Mouse (Mus musculus) cerebellum, postnatal 10 days (tissue): ENCODE data around the gene Rb1.

Experiments
- DNase-seq, 2 experiments: peaks; one replicate each; pipeline ENCODE4 v3.0.0; 2021; ENCODE audit warnings: mixed read lengths in 2 of 2

Gene Rb1

GRCm38 (mm10) chr14:73258181-73258580, 67.4 kb downstream of the Rb1 start:
- no peak for DNase-seq

- DNase-seq, result no peak
These were observed 68.3 kb downstream of the Rb1 start for GRCm38 (mm10) chr14:73257348-73257747.

- DNase-seq, result no peak
These were observed 70.1 kb downstream of the Rb1 start for GRCm38 (mm10) chr14:73255426-73255970.

- no peak for DNase-seq
These were observed 71.2 kb downstream of the Rb1 start for GRCm38 (mm10) chr14:73254412-73254811.

GRCm38 (mm10) chr14:73253453-73254251, 72.0 kb downstream of the Rb1 start:
- no peak for DNase-seq

GRCm38 (mm10) chr14:73252276-73252675, 73.3 kb downstream of the Rb1 start:
- no peak for DNase-seq

- DNase-seq, result no peak
These were observed 75.6 kb downstream of the Rb1 start for GRCm38 (mm10) chr14:73250056-73250455.

- DNase-seq, result no peak
These were observed 81.5 kb downstream of the Rb1 start for GRCm38 (mm10) chr14:73244061-73244597.

- no peak for DNase-seq
These were observed 85.8 kb downstream of the Rb1 start for GRCm38 (mm10) chr14:73239857-73240256.

- peak; percentile 23 to 30 for DNase-seq
These were observed 86.3 kb downstream of the Rb1 start for GRCm38 (mm10) chr14:73239291-73239690.

- peak; percentile 34 for DNase-seq
These were observed 86.9 kb downstream of the Rb1 start for GRCm38 (mm10) chr14:73238498-73239250.

- peak; percentile 34 to 41 for DNase-seq
These were observed 87.7 kb downstream of the Rb1 start, which contains the start of gene Lpar6 for GRCm38 (mm10) chr14:73237848-73238321. Lpar6 (plus strand) TSS chr14:73237895.

- no peak for DNase-seq
These were observed 91.1 kb downstream of the Rb1 start for GRCm38 (mm10) chr14:73234468-73235031.

- DNase-seq, result no peak
These were observed 94.2 kb downstream of the Rb1 start for GRCm38 (mm10) chr14:73231286-73231982.

- DNase-seq, result no peak
These were observed 98.8 kb downstream of the Rb1 start for GRCm38 (mm10) chr14:73226849-73227248.

GRCm38 (mm10) chr14:73226346-73226745, 99.3 kb downstream of the Rb1 start:
- DNase-seq, result peak; percentile 68 to 75

GRCm38 (mm10) chr14:73222316-73222970, 103.2 kb downstream of the Rb1 start:
- no peak for DNase-seq

GRCm38 (mm10) chr14:73217062-73217461, 108.6 kb downstream of the Rb1 start:
- peak; percentile 66 to 73 for DNase-seq

- DNase-seq, result no peak
These were observed 114.1 kb downstream of the Rb1 start for GRCm38 (mm10) chr14:73211477-73211876.

GRCm38 (mm10) chr14:73210196-73210595, 115.4 kb downstream of the Rb1 start:
- DNase-seq, result no peak

- DNase-seq, result no peak
These were observed 116.4 kb downstream of the Rb1 start for GRCm38 (mm10) chr14:73209262-73209661.

- no peak for DNase-seq
These were observed 121.6 kb downstream of the Rb1 start for GRCm38 (mm10) chr14:73204016-73204415.
